Mouse (Mus musculus) CD4-positive, CD25-positive, alpha-beta regulatory T cell, adult 2 months (primary cell): ENCODE data around the gene Arpc2.
"Not testable (repeated sequence)": the region's sequence is repeated elsewhere in the genome, so short reads cannot be mapped to it uniquely, and the experiment has no call there.

ENCODE experiments used
- DNase-seq: peaks from one replicate; pipeline ENCODE4 v3.0.0-alpha.2; 2012; ENCODE audit warnings: low read depth, low spot score

Arpc2 gene

DNA sequence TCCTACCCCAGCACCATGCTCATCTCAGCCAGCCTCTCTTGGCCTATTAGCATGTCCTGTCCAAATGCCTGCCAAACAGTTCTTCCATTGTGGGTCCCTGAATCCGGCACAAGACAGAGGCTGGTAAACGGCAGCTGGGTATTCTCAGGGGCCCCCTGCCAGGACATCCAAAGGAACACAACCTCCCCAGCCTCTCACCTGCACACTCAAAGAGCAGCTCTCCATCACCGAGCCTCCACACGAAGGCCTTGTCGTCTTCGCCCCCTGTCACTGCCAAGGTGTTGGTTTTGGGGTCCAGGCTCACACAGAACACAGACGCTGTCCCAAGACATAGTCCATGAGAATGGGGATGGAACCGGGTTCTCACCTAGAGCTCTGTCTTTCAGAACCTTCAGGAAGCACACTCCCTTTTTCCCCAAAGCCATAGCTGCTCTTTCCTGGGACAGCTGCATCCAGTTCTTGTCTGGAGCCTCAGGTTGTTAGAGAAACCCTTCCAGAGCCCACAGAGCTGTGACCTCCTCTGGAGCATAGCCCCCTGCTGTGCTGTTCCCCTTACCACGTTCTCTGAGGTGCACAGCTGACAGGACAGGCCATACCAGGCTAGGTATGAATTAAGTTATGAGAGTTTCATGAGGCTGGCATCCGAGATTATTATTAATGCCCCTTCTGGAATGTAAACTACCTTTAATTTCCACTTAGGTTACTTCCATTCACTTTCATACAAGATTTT is 47.2 kb downstream of the Arpc2 start:
- DNase-seq, result no peak

DNA sequence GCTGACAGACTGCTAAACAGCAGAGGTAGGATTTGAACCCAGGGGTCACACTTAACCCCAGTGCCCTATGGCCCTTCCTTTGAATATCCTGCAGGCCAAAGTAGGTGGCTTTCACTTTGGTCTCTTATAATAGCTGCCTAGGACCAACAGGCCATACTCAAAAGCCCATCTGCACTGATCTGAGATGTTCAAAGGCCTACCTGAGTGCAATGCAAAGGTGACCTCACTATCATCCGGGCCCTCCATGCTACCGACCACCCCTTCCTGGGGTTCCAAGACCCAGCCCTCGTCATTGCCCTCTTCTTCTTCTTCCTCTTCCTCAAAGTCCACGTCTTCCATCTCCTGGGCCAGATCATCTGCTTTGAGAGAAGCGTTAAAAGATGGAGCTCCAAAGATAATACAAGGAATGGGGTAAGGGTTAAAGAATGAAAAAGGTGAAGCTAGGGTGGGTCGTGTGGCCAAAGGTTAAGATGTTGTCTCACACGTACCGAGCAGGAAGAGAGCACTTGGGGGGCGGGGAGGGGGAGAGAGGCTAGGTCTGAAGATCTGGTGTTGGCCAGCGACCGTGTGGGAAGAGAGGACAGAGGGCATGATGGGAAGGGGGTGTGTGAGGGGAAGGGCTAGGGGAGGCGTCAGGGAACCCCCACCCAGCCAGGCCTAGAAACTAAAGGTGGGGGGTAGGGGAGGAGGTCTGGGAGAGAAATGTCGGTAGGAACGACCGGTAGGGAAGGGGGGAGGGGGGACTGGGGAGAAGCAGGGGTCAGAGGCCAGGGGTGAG is 48.0 kb downstream of the Arpc2 start:
- DNase-seq, result peak; percentile 74

DNA sequence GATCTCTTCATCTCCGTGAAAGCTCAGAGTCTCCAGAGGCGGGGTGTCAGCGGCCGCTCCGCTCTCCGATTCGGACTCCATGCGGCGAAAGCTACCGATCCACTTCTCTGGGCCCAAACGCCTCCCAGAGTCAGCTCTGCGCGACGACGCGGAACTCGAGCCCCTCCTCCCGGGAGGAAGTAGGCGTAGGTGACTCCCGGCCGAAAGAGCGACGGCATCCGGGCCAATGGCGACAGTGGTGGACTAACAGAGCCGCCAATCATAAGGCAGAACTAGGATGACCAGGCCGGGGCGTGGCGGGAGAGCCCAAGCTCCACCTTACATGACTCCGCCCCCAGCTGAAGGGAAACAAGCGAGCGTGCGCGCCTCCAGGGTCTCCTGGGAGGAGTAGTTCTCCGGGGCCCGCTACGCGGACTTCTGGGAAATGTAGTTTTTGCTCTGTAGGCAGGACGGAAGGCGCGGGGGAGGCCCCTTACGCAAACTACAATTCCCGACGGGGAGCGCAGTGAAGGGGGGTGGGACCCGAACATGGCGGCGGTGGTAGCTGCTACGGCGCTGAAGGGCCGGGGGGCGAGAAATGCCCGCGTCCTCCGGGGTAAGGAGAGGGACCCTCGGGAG is 48.8 kb downstream of the Arpc2 start, which contains the start of the genes Aamp and Pnkd:
Aamp (minus strand) TSS at position 196 of the 618 bp plus-strand sequence.
Pnkd (plus strand) TSS at position 388 of the 618 bp plus-strand sequence.
- DNase-seq, result peak; percentile 100

DNA sequence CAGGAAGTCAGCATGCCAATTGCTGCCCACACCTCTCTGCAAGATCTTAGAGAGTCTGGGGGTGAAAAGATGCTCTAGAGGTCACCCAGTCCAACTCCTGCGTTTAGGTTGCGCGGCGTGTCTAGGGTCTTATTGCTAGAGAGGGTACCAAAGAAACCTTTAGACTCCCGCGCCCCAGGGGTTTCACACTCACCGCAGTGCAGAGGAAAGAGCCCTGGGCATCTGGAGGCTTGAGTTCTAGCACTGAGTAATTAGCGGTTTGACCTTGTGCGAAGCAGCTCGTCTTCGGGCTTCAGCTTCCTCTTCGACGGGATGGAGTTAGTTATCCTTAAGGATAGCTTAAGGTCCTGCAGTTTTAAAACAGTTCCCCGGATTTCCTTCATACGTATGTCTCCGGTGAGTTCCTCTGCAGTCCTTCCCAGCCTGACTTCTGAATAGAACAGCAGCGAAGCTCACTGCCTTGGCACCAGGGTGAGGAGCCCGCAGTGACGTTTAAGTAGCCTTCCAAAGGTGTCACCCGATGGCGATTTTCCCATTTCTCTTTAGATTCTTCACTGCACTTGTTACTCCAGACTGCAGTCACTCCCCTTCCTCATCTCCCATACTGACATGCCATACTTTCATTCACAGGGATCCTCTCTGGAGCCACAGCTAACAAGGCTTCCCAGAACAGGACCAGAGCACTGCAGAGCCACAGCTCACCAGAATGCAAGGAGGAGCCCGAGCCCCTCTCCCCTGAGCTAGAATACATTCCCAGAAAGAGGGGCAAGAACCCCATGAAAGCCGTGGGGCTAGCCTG is 49.5 kb downstream of the Arpc2 start:
- DNase-seq, result no peak

DNA sequence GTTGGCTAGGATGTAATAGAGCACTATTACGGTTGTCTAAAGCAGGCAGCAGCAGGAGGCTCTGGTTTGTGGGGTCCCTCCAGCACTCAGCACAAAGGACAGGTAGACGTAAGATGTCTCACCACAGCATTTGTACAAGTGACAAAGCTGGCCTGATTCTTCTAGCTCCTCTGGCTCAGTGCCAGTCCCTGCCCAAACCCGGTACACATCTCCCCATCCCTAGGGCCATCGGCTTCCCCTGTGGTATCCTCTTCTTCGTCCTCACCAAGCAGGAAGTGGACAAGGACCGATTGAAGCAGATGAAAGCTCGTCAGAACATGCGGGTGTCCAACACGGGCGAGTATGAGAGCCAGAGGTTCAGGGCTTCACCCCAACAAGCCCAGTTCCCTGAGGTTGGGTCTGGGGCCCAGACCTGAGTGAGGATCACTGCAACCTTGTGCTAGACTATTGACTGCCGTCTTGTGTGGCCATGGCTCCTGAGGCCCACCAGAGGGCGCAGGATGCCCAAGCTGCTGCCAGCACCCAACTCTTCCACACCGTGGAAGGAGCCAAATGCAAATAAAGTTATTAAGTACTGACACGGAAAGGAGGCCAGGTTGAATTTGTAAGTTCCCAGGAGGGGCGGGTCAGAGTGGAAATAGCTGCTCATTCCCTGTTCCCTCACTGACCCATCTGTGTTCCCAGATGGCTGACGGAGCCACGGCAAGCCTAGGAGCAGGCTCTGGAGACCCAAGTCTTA is 51.2 kb downstream of the Arpc2 start:
- not testable (repeated sequence) for DNase-seq

DNA sequence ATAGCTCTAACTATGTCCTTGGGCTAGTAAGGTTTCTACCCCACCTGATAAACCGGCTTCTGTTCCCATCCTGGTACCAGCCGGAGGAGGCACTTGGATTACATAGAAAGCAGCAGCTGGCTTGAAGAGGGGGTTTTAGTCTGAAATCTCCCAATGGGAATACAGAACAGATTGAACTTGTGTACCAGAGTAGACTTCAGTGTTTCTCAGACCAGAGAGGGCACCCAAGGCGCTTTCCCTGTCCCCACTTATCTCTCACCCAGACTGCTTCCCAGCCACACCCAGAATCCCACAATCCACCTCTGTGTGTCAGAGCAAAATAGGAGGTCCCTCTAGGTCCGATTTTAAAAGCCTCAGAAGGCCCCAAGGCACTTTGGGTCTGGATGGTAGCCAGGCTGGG is 52.4 kb downstream of the Arpc2 start:
- DNase-seq, result no peak

DNA sequence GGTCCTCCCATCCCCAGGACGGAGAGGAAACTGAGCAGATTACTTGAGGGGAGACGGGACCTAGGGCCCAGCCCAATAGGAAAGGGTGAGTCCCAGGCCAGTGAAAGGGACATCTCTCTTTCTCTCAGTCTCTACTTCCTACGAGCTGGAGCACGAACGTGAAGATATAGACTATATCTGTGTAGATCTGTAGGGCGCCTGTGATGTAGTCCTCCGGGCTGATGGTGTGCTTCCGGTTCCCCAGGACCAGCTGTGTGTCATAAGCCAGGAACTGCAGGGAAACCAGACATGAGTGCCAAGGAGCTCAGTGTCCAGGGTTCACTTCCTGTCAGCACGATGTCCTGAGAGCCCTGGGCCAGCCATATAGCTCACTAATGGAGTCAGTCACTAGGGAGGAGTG is 53.4 kb downstream of the Arpc2 start:
- no peak for DNase-seq

DNA sequence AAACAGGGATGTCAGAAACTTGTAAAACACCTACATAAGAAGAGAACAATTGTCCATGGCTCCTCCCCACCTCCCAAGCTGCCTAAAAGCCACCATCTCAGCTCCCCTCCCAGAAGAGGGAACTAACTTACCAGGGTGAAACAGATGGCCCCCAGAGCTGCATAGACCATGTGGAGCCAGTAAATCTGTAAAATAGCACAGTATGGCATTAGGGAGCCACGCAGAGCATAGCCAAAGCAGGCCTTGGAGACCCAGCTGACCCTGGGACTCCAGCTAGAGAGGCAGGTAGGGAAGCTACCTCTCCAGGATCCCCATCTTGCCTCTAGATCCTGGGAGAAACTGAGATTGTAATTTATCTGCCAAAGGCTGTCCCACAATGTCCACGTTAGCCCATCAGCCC is 53.9 kb downstream of the Arpc2 start:
- no peak for DNase-seq

DNA sequence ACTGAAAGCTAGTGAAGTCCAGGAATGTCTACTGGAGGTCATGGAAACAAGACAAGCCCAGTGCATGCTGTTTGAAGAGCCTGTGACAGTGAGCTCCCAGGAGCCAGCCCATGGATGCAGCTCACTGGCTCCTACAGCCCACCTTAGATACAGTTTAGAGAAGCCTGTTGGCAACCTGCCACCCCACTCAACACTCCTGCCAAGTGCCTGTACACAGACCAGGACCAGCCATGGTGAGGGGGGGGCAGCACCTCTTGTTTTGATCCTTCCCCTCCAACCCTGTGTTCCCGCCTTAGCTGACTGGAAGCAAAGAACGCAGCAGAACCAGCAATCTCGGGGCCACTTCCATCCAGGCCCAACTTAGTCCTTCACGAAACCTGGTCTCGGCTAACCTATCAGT is 54.3 kb downstream of the Arpc2 start:
- no peak for DNase-seq

DNA sequence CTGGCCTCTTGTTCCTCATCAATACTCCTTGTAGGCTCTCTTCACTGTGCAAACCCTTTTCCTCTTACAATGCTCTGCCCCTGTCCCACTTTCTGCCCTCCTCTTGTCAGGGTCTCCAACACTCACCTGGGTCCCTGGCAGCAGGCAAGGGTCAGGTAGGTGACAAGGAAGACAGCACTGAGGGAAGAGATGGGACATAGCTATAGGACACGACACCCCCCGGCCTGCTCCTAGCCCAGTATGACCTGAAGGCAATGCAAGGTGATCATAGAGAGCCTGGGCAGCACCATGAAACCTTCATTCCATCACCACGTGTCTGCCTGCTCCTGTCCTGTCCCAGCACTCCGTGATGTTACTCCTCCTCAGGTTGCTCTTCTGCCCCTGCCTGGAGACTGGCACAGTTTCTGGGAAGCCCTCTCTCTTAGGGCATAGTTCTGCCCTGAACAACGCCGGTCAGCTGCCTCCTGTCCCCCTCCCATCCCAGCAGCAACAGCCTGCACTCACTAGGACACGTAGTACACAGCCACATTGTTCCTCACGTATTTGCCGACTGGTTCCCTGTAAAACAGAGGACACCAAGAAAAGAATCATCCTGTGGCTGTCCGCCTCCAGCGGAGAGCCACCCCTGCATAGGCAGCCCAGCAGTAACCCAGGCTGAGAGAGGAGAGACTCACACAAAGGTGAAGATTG is 56.6 kb downstream of the Arpc2 start:
- DNase-seq, result no peak

DNA sequence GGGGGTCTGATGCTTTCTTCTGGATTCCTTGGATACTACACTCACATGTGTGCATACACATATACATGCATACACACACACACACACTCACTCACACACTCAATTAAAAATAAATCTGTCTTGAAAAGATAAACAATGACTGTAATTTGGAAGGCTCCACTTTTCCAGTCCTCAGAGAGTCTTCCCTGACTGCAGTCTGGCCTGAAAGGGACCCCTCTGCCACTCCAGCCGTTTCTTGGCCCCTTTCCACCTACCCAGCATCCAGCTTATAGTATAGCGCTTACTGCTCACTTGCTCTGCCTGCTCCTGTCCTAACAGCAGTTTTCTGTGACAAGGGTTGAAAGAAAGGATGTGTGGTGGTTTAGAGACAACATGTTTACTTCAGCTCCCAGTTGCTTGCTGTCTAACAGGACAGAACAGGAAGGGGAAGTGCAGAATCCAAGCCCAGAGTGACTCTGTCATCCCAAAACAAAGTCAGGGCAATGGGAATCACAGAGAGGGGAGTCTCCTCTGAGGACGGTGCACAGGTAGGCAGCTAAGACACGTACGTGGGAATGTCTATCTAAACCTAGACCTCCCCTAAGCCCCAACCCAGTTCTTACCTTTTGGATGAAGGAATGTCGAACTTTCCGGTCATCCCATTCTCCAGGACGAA is 57.5 kb downstream of the Arpc2 start:
- no peak for DNase-seq

DNA sequence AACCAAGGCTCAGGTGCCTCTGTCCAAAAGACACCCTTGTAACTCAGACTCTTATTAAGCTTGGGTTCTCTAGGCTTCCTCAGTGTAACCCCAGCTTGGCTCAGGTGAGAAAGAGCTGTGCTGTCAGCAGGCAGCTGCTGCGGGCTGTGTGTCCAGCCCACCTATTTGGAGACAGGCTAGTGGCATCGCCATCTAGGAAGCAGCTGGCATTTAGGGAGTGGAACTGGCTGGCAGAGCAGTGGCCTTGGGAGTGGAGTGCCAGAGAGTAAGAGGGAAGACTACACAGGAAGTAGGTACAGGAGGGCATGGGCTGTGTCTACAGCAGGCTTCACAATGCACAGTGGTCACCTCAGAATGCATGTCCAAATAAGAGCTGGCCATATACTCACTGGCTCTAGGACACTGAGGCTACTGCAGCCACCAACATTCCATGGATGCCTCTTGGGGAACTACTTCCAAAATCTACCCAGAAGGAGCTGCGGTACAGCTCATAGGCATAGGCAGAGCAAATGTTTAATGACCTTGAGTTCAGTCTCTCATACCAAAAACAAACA is 58.3 kb downstream of the Arpc2 start:
- DNase-seq, result no peak

DNA sequence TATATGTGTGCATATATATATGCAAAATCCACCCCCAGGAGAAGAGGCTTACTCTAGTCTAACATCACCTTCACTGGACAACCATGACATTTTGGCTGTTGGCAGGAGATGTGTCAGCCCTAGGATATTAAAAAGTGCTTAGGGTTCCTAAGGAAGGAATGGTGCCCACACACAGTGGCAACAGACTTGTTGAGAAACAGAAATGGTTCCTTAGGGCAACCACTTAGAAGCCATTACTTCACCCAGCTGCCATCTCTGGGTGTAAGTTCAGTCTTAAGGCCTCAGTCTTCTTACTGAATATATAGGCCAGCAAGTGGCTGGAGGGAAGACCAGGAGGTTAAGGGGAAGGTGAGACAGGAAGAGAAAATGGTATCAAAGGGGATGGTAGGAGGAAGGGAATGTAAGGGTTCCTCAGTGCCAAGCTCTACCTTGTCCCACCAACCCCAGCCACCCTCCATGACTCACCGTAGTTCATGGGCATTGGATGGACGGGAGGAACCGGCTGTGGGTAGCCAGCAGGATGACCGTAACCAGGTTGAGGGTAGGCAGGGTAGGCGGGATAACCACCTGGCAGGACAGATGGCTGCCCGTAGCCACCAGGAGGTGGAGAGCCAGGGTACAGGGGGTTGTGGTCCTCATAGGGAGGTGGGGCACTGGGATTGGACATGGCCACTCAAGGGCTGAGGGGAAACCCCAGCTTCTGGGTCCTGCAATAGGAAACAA is 59.0 kb downstream of the Arpc2 start:
- no peak for DNase-seq

DNA sequence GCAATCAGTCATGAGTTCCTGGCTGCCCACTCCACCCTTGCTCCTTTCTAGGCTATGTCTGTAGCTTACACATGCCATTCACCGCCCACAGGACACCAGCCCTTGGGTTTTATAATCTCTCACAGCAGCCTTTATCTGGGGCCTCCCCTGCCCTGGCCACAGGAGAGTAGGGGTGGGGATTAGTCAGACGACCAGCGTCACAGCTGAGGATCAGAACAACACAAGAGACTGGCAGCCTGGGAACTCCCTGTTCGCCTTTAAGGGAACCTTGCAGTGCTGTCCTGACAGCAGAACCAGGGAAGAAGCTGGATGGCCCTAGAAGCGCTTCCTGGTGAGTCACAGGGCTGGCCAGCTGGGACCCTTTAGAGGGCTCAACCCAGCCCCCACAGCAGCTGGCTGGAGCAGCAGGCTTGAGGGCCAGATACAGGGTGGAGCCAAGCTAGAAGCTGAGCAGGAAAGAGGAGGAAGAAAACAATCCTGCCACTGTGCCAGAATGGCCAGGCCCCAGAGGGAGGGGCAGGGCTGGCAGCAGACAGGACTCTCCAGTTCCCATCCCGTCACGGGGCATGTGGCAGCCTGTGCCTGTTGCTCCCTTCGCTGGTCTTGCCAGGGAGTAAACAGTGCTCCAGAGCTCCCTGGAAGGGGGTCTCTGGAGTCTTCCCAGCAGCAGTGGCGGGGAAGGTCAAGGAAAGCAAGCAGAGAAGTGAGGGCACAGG is 59.7 kb downstream of the Arpc2 start:
- DNase-seq, result peak; percentile 73

DNA sequence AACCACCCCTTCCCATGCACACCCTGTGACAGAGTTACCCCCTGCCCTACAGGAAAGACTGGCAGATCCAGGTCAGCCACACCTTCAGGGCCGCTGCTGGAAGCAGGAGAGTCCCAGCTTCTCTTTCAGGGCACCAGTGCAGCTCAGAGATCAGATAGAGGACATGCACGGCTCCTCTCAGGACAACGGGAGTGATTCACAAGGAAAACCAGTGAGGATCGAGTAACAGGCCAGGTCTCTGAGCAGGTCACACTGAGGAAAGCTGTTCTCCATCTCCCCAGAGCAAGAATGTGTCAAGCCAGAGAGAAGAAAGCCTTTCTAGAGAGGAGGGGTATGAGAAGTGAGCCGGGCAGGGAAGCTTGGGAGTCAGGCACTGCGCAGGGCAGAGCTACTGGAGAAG is 60.6 kb downstream of the Arpc2 start:
- DNase-seq, result no peak

DNA sequence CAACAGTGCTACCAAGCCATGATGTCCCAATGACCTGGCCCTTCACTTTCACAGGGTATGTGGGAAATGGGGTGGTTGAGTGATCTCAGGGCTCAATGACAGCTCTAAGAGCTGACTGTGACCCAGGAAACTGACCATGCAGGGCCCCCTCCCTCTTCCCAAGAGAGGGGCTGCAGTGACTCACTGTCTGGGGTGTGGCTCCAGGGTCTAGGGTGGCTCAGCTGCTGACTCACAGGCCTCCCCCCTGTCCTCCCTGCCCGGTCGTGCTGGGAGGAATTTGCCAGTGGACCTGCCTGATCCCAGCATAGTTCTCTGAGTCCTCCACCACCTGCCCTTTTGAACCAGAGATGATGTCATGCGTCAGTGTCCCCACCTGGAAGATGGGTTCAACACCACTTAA is 61.4 kb downstream of the Arpc2 start:
- DNase-seq, result no peak

DNA sequence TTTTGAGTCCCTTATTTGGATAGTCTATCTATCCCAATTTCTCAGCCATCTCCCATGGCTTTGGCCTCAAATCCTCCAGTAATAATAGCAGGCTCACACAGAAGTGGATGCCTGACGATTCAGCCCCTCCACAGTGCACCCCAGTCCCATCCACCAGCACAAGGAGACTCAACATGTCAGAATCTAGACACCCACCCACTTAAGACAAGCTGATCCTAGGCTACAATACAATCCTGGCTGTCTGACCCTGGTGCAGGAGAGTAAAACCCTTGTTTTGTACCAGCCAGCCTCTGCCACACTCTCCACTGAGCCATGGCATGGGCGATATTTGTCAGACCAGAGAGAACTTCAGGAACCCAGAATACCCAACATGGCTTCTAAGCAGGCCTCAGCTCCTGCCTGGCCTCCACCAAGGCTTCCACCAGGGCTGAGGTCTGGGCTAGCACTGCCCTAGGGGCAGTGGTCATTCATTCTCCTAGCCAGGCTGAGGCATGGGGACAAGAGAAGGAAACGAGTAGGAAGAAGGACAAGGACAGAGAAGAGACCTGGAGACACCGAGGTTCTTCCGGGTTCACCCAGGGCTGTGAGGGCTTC is 62.4 kb downstream of the Arpc2 start:
- DNase-seq, result no peak

DNA sequence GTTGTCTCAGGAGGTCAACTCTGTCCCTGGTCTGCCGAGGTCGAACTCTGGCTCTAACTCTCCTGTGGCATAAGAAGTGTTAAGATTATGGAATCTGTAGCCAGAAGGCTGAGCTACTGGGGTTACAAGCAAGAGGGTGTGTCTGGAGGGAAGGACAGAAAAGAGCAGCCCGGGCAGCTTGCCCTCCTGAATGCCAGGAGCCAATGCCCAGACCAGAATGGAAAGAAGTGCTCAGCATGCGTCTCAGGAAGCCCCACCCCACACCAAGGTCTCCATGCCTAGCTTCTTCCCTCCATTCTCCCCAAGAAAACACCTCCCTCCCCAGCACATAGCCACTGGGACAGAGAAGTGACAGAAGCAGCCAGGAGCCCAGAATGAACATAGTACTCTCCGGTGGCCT is 63.1 kb downstream of the Arpc2 start:
- no peak for DNase-seq
